Mouse (Mus musculus): ENCODE results near the gene Dcdc2b.

Gene Dcdc2b

DNA sequence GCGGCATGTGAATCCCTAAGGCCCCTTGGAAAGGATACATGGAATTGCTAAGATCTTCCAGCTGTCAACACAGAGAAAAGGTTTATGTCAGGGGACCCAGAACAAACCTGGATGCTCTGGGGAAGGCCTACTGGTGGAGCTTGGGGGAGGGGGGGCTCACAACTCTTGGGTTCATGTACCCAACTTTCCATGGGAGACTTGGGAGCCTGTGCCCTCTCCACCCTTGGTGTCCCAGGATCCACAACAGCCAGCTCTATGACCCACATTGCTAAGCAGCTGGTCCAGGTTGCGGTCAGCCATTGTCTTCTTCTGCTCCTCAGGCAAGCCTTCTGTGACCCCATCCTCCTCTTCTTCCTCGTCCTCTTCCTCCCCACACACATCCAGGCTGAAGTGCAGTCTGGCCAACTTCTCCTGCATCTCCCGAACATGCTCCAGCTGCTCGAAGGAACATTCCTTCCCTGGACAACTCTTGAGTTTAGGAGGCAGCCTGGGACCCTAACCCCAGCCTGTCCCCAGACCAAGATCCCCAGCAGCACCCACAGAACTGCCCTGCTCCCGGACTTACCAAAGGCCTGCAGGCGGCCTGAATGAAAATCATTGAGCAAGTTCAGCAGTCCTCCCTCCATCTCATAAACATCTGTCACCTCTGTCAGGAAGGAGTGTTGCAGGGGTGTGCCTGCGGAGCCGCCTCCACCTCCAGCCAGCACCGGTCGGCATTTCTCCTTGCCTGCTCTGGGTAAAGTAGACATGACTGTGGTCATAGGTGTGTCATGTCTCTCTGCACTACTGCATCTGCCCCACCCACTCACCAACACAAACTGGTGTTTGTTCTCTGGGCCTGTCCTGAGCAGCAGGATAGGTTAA lies 6.6 kb upstream of the Dcdc2b start:
- DNase-seq: no peak

DNA sequence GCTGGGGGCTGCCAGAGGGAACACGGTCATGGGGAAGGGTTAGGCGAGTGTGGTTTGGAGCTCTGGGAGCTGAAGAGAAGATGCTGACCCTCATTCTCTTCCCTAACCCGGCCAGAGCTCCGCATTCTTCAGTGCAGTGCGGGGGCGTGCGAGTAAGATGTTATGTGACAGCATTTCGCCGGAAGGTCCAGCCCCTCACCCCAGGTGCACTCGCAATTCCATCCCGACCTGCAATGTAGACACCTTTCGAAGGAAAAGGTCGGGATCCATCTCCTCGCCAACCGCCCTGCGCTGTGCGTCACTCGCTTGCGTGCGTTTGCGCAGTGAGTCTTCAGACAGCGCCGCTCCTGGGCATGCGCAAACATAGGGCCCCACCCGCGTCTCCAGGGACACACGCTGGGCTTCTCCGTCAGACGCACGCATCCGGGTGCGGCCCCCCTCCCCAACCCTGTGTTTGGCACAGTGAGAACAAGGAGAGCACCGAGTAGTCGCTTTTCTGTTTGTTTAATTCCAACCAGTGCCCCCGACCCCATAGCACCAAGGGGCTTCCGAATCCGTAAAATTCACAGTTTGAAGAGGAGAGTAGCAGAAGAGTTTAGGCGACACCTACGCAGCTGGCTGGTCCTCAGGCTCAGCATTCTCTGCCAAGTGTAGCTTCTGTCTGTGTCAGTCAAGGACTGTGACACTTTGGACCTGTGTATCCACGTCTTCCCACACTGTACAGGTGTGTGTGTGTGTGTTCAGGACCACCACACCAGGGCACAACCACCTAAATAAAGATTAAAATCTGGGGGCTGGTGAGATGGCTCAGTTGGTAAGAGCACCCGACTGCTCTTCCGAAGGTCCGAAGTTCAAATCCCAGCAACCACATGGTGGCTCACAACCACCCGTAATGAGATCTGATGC lies 5.0 kb upstream of the Dcdc2b start, which contains the start of gene Iqcc:
Gene Iqcc (minus strand): TSS at position 314 of the 906 bp plus-strand sequence.
- peak; percentile 98 for DNase-seq

DNA sequence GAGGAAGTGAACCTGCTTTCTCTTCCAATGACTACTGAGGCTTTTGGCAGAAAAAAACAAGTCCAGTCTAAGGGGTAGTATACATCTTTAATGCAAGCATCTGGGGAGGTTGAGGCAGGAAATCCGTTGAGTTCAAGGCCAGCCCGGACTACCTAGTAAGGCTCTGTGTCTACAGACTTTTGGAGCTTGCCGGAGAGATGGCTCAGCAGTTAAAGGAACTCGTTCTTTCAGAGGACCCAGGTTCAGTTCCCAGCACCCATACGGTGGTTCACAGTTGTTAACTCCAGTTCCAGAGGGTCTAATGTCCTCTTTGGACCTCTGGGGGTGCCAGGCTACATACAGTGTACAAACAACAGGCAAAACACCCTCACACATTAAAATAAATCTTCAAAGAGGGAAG lies 4.0 kb upstream of the Dcdc2b start:
- no peak for DNase-seq

DNA sequence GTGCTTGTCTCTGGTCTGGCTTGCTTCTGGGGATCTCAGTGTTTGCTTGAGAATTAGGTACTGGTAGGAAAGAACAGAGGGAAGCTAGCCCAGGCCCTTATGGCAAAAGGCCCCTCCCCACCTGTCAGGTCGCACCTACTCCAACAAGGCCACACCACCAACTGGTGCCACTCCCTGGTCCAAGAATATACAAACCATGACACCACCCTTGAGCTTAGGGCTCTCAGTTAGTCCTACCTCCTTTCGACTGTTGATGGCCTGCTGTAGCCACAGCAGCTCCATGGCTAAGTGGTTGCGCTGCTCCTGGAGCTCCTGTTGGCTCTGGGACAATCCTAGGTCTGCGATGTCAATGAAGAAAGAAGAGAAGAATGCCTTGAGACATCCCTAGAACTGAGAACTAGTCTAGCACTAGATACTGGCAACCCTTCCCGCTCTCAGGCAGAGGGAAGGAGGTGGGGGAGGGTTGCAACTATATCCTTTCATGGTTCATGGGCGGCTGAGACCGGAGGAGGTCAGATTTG lies 3.1 kb upstream of the Dcdc2b start:
- no peak for DNase-seq

GRCm38 (mm10) chr4:129616631-129617030 lies 2.6 kb upstream of the Dcdc2b start:
- no peak for DNase-seq

DNA sequence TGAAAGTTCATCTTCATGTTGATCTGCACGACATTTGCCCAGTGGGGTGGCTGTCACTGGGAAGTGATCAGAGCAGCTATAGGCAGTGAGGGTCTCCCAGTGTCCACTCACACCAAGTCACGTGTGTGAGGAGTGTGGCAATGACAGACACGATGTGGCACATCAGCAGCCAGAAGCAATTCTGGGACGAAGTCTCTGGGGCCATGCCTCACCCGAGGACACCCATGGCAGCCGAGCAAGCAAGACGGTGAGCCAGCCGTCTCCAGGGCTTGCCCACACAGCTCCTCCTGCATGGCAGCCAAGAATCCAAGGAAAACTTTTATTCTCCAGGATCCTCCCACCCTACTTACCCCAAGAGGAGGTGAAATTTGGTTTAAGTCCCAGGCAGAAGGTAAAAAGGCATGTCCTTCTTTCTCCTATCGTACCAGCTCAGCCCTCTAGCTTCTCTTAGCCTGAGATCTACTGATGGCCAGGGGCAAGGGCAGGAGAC lies 1.8 kb upstream of the Dcdc2b start:
- DNase-seq: no peak

- DNase-seq: no peak
These were observed 3.6 kb downstream of the Dcdc2b start for GRCm38 (mm10) chr4:129610472-129610871.

- DNase-seq: no peak
These were observed 4.0 kb downstream of the Dcdc2b start for GRCm38 (mm10) chr4:129610026-129610425.

- DNase-seq: no peak
These were observed 4.9 kb downstream of the Dcdc2b start for GRCm38 (mm10) chr4:129609139-129609631.

- DNase-seq: peak; percentile 91
These were observed 5.5 kb downstream of the Dcdc2b start for GRCm38 (mm10) chr4:129608426-129609025.

- peak; percentile 90 for DNase-seq
These were observed 13.6 kb downstream of the Dcdc2b start, which contains the start of the genes Eif3i and Tmem234 for GRCm38 (mm10) chr4:129600233-129601158. Gene Eif3i (minus strand): TSS chr4:129600648. Gene Tmem234 (plus strand): TSS chr4:129600668.

- DNase-seq: no peak
These were observed 25.2 kb downstream of the Dcdc2b start for GRCm38 (mm10) chr4:129588865-129589264.

GRCm38 (mm10) chr4:129586943-129587342 lies 27.1 kb downstream of the Dcdc2b start:
- DNase-seq: no peak

DNA sequence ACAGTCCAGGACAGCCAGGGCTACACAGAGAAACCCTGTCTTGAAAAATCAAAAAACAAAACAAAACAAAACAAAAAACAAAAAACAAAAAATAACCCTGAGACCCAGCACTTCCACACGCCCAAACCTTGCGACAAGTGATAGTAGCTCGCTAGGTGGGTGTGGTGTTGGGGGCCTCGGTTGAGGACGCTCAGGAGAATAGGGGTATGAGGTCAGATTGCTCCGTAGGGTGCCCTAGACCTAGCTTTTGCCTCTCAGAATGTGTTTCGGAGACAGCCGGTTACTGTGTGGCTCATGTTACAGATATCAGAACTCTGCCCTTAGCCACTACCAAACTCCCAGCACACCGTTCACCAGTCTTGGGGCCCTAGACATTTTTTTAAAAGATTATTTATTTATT lies 28.3 kb downstream of the Dcdc2b start:
- DNase-seq: no peak

DNA sequence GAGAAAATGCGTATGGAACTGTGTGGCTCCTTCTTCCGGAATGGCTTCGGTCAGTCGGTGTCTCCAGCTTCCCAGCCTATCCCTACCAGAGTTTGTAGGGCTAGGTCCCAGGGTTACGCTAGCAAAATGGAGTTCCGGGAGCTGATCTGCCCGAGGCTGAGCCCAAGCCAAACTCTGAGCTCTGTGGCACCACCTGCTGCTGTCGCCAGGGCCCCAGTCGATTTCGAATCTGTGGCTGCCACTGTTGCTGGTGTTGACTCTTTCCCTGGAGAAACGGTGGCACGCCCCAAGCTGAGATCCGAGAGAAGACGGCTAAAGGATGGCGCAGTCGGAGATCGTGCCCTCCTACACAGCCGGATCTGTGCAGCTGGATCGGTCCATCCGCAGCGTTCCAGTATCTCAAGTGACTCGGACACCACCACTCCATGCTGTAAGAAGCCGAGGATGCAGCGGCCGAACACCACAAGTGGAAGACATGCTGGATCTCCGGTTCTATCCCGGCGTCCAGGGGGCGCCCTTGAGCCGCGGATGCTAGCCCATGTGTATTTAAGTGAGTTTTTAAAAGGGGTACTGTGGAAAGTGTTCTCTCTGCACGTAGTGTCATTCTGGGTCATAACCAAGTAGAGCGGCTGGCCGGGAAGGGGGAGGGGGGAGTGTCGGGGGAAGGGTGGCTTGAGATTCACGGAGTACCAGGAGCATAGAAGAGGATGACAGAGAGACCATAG lies 29.0 kb downstream of the Dcdc2b start:
- DNase-seq: peak; percentile 94

GRCm38 (mm10) chr4:129584370-129584769 lies 29.7 kb downstream of the Dcdc2b start:
- no peak for DNase-seq

DNA sequence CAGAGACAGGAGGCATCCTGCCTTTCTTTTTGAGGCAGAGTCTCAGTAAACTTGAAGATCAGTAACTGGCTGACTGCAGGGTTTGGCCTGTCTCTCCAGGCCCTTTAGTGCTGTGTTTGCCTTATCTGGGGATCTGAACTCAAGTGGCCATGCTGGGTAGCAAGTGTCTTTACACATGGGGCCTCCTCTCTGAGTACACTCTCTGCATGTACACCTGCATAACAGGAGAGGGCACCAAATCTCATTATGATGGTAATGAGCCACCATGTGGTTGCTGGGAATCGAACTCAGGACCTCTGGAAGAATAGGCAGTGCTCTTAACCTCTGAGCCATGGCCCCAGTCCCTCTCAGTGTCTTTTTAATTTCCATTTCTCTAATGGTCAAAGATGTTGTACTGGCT lies 31.8 kb downstream of the Dcdc2b start:
- no peak for DNase-seq

- DNase-seq: no peak
These were observed 33.7 kb downstream of the Dcdc2b start for GRCm38 (mm10) chr4:129580347-129580746.

- DNase-seq: peak; percentile 76
These were observed 35.6 kb downstream of the Dcdc2b start, which contains the start of gene Fam167b for GRCm38 (mm10) chr4:129578466-129578865. Gene Fam167b (minus strand): TSS chr4:129578549.

GRCm38 (mm10) chr4:129577688-129578087 lies 36.4 kb downstream of the Dcdc2b start:
- no peak for DNase-seq
